Mouse (Mus musculus) forebrain, embryonic 13.5 days (tissue): ENCODE measurements around the gene Hoga1. TPM values are rescaled to one million over a fixed set of nuclear protein-coding genes. Genes with fewer than 3 reads are reported as not detected.

ENCODE experiments used
- ATAC-seq: fragments of 200-750 bp; cut with Nextera tagmentation; 2 replicates; pipeline ENCODE4 v1.8.0; 2017
- H3K27ac ChIP-seq: fragments of 300-500 bp; sonication (generic); 2 replicates; pipeline ENCODE4 v1.5.1; 2015; ENCODE audit warnings: inconsistent platforms, mild to moderate bottlenecking, moderate library complexity
- H3K27me3 ChIP-seq: fragments of 300-500 bp; sonication (generic); 2 replicates; pipeline ENCODE4 v1.6.1; 2015; ENCODE audit warnings: mild to moderate bottlenecking, inconsistent platforms
- H3K36me3 ChIP-seq: fragments of 300-500 bp; sonication (generic); 2 replicates; pipeline ENCODE4 v1.6.1; 2015; ENCODE audit warnings: mild to moderate bottlenecking, inconsistent platforms; ENCODE audit not compliant: poor library complexity, severe bottlenecking
- H3K4me1 ChIP-seq: fragments of 300-500 bp; sonication (generic); 2 replicates; pipeline ENCODE4 v1.6.1; 2015; ENCODE audit warnings: inconsistent platforms
- H3K4me2 ChIP-seq: fragments of 300-500 bp; sonication (generic); 2 replicates; pipeline ENCODE4 v1.6.1; 2015; ENCODE audit warnings: inconsistent platforms, mild to moderate bottlenecking, moderate library complexity
- H3K4me3 ChIP-seq: fragments of 300-500 bp; sonication (generic); 2 replicates; pipeline ENCODE4 v1.5.1; 2015; ENCODE audit warnings: mild to moderate bottlenecking, inconsistent platforms
- H3K9ac ChIP-seq: fragments of 300-500 bp; sonication (generic); 2 replicates; pipeline ENCODE4 v1.6.1; 2015; ENCODE audit warnings: mild to moderate bottlenecking, inconsistent platforms
- H3K9me3 ChIP-seq: fragments of 300-500 bp; sonication (generic); replicated peaks from 2 replicates; pipeline ENCODE4 v1.6.1; 2016; ENCODE audit warnings: inconsistent platforms
- WGBS: fragments of 180-500 bp; shearing (Covaris S2); methylation state at CpG from one replicate; pipeline ENCODE4 v1.1.7; 2015; 5-methylcytosine and 5-hydroxymethylcytosine counted together
- polyA plus RNA-seq: library from polyadenylated mRNA; unstranded; fragments of >200 nt; fragmentation: Nextera tagmentation; extraction: Ambion mirVana; gene quantifications from 2 replicates; pipeline ENCODE4 v1.2.1, GENCODE M21; 2015

Hoga1 gene
- polyA plus RNA-seq, 1 experiment from 2014 or later: 0.79 TPM

GRCm38 (mm10) chr19:42115783-42116335 lies 70.4 kb downstream of the Hoga1 start:
- ATAC-seq: no peak
- Histone ChIP-seq H3K27me3 (no peaks in the 10 kb centered on the region), H3K9ac (no peak overlapping the region), H3K36me3 (peaks cover 68% of the 10 kb centered on the region), H3K4me2 (no peak overlapping the region), H3K27ac (no peak overlapping the region), H3K4me3 (no peak overlapping the region), H3K9me3 (no peaks in the 10 kb centered on the region), H3K4me1 (no peaks in the 10 kb centered on the region)
- WGBS: 89% methylated on average over 4 of the region's 4 CpGs

GRCm38 (mm10) chr19:42118142-42118541 lies 72.7 kb downstream of the Hoga1 start:
- Histone ChIP-seq H3K9ac (no peak overlapping the region), H3K27me3 (no peaks in the 10 kb centered on the region), H3K9me3 (no peaks in the 10 kb centered on the region), H3K4me2 (no peak overlapping the region), H3K27ac (no peak overlapping the region), H3K4me1 (no peaks in the 10 kb centered on the region), H3K4me3 (no peak overlapping the region), H3K36me3 (peaks cover 81% of the 10 kb centered on the region)
- 92% methylated on average over 9 of the region's 9 CpGs for WGBS
- ATAC-seq: no peak

- no peak for ATAC-seq
- no peaks in the 10 kb centered on the region for H3K27me3 ChIP-seq
- H3K9me3 ChIP-seq: no peaks in the 10 kb centered on the region
- 88% methylated on average over 5 of the region's 5 CpGs for WGBS
- no peak overlapping the region for H3K9ac ChIP-seq
- H3K36me3 ChIP-seq: peaks cover 81% of the 10 kb centered on the region
- H3K4me1 ChIP-seq: no peaks in the 10 kb centered on the region
- H3K4me3 ChIP-seq: no peak overlapping the region
- no peak overlapping the region for H3K4me2 ChIP-seq
- H3K27ac ChIP-seq: no peak overlapping the region
Observed at GRCm38 (mm10) chr19:42118596-42118995, 73.2 kb downstream of the Hoga1 start.

GRCm38 (mm10) chr19:42120451-42120850 lies 75.0 kb downstream of the Hoga1 start:
- H3K9ac ChIP-seq: no peak overlapping the region
- no peak for ATAC-seq
- no peaks in the 10 kb centered on the region for H3K4me1 ChIP-seq
- H3K36me3 ChIP-seq: peaks cover 81% of the 10 kb centered on the region
- WGBS: 96% methylated on average over 8 of the region's 8 CpGs
- no peak overlapping the region for H3K4me3 ChIP-seq
- H3K27me3 ChIP-seq: no peaks in the 10 kb centered on the region
- H3K27ac ChIP-seq: no peak overlapping the region
- no peak overlapping the region for H3K4me2 ChIP-seq
- no peaks in the 10 kb centered on the region for H3K9me3 ChIP-seq

Other genes starting within 250 kb of the Hoga1 start
- gene Arhgap19, start 243.6 kb upstream of the Hoga1 start, polyA plus RNA-seq: 20.4 and 21.5 TPM in 2 replicates
- gene Frat1, start 215.6 kb upstream of the Hoga1 start, polyA plus RNA-seq: 25.7 and 27.3 TPM in 2 replicates
- 10.4 and 12.4 TPM in 2 replicates for gene Frat2, start 197.5 kb upstream of the Hoga1 start, polyA plus RNA-seq
- gene Rrp12, start 149.4 kb upstream of the Hoga1 start, polyA plus RNA-seq: 15.8 and 18.1 TPM in 2 replicates
- gene Pgam1, start 133.7 kb upstream of the Hoga1 start, polyA plus RNA-seq: 505 and 567 TPM in 2 replicates
- 83.2 and 86.5 TPM in 2 replicates for gene Exosc1, start 112.2 kb upstream of the Hoga1 start, polyA plus RNA-seq
- 86.5 and 96.5 TPM in 2 replicates for gene Zdhhc16, start 112.1 kb upstream of the Hoga1 start, polyA plus RNA-seq
- gene Mms19, start 64.5 kb upstream of the Hoga1 start, polyA plus RNA-seq: 32.6 and 35.2 TPM in 2 replicates
- gene Ubtd1, start 63.8 kb upstream of the Hoga1 start, polyA plus RNA-seq: 5.7 and 5.8 TPM in 2 replicates
- 0.15 and 0.21 TPM in 2 replicates for gene Ankrd2, start 9.6 kb upstream of the Hoga1 start, polyA plus RNA-seq
- gene 4933411K16Rik, start 6.6 kb downstream of the Hoga1 start, polyA plus RNA-seq: not detected in 2 replicates
- gene Morn4, start 40.7 kb downstream of the Hoga1 start, polyA plus RNA-seq: 114 and 118 TPM in 2 replicates
- gene Pi4k2a, start 44.9 kb downstream of the Hoga1 start, polyA plus RNA-seq: 16.5 and 21.7 TPM in 2 replicates
- 10.1 and 10.3 TPM in 2 replicates for gene Avpi1, start 83.4 kb downstream of the Hoga1 start, polyA plus RNA-seq
- gene Marveld1, start 101.8 kb downstream of the Hoga1 start, polyA plus RNA-seq: 1.7 and 2.0 TPM in 2 replicates
- 43.5 and 45.6 TPM in 2 replicates for gene Zfyve27, start 118.3 kb downstream of the Hoga1 start, polyA plus RNA-seq
- 0.21 TPM in 1 of 2 replicates, not detected in the other for gene Sfrp5, start 156.6 kb downstream of the Hoga1 start, polyA plus RNA-seq
- 12.9 and 14.9 TPM in 2 replicates for gene Golga7b, start 202.0 kb downstream of the Hoga1 start, polyA plus RNA-seq